Mouse (Mus musculus) spleen, postnatal 14 days (tissue): Measurements from ENCODE around the gene Stra6l.

Experiments used
- DNase-seq, 2 experiments: peaks; one replicate each; pipeline ENCODE4 v3.0.0; 2021 to 2022; ENCODE audit warnings: low spot score in 2 of 2

Stra6l gene

DNA sequence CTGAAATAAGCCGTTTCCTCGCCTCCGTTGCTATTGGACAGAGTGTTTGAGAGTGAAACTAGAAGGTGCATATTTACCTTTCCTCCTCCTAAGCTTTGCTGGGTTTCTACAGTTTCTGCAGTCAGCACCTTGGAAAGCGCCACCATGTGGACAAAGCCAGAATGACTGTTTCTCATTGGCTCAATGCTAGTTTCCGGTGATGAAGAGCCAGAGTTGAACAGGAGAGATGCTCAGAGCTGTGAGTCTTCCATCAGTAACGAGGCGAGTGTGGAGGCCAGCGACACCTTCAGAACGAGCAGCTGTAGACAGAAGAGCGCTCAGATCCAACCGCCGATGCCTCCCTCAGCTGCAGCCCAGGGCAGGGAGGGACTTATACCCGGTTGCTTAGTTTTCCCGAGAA, 4.1 kb upstream of the Stra6l start:
- peak in 1 of 2 experiments; percentile 26 for DNase-seq

DNA sequence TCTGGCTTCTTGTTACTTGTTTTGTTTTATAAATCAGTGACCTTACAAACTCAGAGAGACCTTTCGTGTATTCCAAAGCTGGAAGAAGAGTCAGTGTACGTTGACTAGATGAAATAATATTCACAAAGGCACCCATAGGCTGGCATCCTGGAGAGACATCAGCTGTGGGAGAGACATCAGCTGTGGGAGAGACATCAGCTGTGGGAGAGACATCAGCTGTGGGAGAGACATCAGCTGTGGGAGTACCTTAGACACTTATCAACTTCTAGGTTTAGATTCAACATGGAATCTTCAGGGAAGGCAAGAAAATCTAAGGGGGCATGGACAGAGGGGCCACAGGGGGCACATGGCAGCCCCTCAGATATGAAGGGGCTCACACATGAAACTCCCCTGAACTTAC, 2.2 kb upstream of the Stra6l start:
- DNase-seq = no peak

DNA sequence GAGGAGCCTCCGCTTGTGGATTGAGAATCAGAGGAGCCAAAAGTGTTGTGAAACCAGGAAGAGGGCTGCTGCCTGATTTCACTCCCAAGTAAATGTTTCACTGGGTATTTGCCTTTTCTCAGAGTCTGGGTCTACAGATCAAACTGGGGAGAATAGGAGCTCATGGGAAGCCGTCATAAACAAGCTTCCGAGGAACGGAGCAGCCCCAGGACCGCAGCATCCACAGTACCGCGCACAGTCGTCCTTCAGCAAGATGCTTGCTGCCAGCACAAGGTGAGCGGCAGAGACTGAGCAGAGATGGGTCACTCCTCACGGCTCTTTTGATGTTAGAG, 327 bp downstream of the Stra6l start:
- DNase-seq = no peak

DNA sequence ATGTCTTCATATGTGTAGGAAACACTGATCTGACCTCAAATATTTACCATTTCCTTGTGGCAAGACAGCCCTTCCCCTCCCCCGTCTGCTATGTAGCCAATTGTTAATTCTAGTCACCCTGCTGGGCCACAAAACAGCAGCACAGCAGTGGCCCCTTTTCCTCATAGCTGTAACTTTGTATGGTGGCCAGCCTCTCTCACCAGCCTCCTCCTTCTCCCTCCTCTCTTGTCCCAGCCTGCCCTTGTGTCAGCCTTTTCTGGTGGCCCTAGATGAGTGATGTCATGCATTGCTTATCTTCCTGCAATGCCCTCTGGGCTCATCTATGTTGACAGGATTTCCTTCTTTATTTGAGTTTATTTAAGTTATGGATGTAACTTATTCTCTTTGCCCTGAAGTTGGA, 955 bp downstream of the Stra6l start:
- no peak for DNase-seq

DNA sequence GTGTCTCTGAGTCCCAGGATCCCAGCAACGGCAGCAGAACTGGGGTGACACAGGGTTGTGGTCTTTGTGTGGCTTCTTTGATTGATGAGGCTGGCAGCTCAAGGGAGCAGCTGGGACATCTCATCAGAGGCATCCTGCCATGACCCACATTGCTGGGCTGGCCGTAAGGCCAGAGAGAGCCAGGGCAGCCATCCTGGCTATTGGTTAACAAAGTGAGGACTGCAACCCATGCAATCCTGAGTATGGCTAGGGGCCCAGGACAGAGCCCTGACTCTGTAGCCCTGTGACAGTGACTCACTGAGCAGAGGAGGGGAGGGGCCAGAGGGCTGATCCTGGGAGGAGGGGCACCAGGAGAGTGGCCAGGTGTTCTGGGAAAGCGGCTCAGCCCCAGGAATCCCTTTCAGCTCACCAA, 3.2 kb downstream of the Stra6l start:
- no peak for DNase-seq

DNA sequence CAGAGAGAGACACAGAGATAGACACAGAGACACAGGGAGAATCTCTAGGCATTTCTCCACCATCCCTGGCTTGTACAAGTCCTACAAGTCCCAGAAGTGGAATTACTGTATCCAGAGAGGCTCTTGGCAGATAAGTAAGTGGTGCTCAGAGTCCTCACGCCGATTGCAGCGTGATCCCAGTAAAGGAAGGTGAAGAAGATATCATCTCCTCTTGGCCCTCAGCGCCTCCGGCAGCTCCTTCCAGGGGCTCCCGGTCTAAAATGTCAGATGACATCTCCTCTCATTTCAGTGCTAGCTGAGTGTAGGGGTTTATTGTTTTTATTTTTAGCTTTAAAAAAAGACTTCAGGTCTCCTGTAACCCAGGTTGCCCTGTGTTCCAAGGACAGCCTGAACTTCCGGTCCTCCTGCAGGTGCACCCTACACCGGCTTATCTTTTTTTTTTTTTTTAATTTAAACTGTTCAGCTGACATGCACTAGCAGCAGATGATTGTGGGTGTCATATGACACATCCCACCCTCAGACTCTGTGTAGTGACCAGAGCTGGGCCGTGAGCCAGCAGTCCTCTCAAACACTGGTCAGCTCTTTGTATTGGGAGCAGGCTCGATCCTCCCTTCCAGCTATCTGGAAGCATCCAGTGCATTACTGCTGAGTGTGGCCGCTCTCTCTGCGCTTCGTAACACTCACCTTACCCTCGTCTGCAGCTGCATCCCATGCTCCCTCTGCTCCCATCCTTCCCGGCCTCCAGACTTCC, 5.2 kb downstream of the Stra6l start:
- DNase-seq = no peak

DNA sequence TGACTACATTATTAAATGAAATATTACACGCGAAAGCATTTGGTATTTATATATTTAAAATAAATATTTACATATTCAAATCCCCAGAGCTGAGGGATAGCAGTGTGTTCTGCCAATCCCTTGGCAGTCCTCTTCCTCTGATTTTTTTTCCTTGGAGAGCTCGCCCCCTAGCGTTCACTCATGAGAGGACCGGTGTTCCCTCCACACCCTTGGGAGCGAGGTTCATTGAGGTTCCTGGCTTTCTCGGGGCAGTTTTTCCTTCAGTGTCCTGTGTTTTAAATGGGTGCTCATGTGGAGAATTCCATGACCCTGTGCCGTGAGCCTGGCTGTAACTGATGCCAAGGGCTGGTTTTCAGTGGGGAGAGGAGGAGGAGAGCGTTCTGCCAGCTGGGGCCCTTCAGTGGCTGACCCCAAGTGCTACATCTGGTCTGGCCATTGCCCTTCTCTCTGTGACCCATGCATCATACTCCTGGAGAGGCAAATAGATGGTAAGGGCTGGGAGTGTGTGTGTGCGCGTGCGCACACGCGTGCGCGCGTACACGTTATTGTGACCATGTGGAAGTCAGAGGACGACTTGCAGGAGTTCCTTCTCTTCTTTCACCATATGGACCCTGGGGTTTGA, 7.5 kb downstream of the Stra6l start:
- peak in 1 of 2 experiments; percentile 46 for DNase-seq

GRCm38 (mm10) chr4:45861160-45861559, 12.7 kb downstream of the Stra6l start:
- DNase-seq = no peak

DNA sequence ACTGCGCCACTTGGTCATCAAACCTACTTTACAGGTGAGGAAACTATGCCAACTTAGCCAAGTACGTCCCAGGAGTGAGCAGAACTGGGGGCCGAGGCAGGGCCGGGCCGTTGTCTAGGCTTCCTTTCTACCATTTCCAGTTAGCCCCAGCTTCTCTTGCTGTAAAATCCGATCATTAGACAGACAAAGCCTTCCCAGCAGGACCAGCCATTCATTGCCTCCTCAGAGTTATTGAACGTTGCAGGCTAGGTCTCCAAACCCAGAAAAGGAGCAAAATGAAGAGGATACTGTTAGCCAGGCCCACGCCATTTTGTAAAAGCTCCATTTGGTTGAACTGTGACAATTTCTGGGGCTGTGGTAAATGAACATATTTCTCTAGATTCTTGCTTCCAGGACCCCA, 19.0 kb downstream of the Stra6l start:
- DNase-seq = no peak

GRCm38 (mm10) chr4:45869021-45869815, 20.8 kb downstream of the Stra6l start:
- no peak for DNase-seq

GRCm38 (mm10) chr4:45872147-45872546, 23.7 kb downstream of the Stra6l start:
- DNase-seq = no peak

DNA sequence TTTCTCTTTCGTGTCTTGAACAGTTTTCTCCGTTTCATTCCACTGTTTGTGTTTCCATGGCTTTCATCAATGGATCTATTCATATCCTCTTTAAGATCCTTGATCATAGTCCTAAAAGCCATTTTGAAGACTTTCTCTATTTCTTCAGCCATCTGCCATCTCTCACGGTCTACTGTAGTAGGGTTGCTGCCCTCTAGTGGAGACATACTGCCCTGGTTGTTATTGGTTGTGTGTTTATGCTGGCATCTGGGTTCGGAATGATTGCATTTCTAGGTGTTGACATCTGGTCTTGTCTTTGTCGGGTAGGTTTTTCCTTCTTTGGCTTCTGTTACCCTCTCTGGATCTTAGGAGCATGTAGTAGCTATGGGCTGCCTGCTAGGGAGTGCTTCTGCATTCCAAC, 30.5 kb downstream of the Stra6l start:
- peak in 1 of 2 experiments; percentile 14 for DNase-seq

DNA sequence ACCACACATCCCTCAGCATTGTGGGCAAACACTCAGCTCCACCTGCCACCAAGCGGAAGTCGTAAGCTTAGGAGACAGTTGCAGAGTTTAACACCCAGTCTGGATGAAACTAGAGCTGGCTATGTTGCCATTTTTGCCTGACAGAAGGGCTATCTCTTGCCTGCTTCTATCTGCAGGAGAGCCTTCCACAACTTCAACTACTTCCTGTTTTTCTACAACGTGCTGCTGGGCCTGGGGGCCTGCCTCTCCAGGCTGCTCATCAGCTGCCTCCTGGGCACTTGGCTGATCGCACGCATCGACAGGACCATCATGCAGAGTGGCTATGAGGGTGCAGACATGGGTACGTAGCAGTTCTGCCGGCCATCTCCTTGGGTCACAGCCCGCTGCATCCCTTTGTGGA, 34.1 kb downstream of the Stra6l start:
- DNase-seq = peak in 1 of 2 experiments; percentile 5

DNA sequence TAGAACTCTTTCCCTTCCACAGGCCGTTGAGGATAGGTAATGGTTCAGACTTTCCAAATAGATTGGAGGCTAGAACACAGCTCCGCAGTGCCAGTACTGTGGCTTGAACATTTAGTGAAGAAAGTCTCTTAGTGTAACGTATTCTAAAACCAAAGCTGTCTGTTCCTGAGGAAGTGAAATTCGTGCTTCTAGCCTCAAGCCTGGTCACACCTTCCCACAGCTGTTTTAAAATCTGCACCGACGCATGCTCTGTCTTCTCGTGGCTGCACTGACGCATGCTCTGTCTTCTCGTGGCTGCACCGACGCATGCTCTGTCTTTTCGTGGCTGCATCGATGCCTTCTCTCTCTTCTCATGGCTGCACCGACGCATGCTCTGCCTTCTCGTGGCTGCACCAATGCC, 34.8 kb downstream of the Stra6l start:
- no peak for DNase-seq

GRCm38 (mm10) chr4:45889487-45889886, 41.0 kb downstream of the Stra6l start:
- no peak for DNase-seq

- DNase-seq = peak; percentile 40 to 60
Measured at GRCm38 (mm10) chr4:45890066-45890761, 41.8 kb downstream of the Stra6l start, which contains the start of gene Ccdc180. Ccdc180 (plus strand) TSS chr4:45890303.

DNA sequence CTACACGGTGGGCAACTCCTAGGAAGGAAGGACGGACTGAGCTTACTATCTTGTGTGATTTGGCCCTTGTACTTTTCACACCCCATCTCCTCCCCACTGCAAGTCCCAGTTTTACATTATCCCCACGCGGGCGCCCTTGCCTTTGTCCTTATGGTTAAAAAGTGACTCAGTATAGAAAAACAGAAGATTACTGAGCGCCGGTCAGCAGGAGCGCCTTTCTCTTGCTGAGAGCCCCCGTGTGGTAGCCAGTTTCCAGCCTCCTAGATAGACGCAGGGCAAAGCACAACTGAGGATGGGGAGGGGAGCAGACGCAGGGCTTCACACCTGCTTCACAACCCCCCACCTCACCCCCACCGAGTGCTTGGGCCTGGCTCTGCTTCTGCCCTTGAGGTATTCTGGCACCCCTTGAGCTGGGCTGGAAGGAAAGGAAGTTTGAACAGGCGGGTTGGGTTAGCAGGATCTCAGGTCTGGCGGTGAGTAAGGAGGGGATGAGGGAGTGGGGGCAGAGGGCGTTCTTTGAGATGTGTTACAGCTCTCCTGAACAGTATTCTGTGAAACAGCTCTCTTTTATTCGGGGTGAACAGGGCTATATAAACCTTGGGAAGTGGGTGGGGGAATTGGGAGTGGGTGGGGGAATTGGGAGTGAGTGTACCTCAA, 48.1 kb downstream of the Stra6l start:
- no peak for DNase-seq

DNA sequence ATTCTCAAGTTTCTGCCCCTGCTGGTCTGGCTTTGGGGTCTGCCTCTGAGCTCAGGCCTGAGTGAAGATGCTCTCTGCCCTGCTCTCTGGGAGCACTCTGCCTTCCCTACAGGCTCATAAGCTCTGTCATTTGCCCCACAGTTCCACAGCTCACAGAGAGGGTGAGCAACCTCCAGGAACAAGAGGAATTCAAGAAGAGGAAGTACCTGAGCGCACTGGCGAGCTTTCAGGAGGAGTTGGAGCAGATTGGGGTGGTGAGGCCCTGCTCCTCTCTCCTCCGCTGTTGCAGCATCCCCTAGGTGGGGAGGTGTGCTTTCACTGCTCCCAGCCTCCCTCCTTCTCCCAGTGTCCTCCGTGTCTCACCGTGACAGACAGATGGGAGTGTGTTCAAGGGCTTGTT, 49.9 kb downstream of the Stra6l start:
- no peak for DNase-seq

GRCm38 (mm10) chr4:45909256-45909655, 60.8 kb downstream of the Stra6l start:
- no peak for DNase-seq

DNA sequence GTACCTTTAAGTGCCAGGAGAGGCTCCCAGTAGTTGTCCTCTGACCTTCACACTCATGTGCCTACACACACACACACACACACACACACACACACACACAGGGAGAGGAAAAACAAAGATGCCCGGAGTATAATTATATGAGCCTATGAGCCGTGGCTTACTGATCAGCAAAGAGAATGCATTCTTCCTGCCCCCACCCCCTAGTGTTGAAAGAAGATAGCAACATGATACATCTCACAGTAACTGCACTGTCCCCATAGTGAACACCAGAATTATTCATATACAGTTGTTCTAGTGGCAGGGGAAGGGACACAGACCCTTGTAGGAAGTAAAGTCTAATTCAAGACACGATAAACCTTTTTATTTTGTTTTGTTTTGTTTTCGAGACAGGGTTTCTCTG, 61.5 kb downstream of the Stra6l start:
- DNase-seq = no peak

DNA sequence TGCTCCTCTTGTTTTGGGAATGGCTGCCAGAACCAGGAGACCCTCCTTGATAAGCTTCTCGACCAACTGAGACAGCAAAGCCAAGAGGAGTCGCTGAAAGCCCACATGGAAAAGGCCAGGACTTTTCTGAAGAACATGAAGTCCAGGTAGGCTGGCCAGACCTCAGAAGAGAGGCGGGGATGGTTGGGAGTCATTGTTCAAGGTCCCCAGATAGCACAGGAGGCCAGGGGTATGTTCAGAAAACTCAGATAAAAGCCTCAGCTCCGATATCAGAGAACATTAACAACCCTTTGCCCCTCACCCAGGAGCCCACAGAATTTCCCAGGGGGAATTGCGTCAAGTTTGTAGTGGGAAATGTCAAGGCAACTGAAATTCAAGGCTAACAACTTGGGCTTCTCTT, 62.8 kb downstream of the Stra6l start:
- DNase-seq = no peak

GRCm38 (mm10) chr4:45911876-45912275, 63.4 kb downstream of the Stra6l start:
- no peak for DNase-seq
